Mouse (Mus musculus): ENCODE measurements around the gene Igfbp1.

GRCm38 (mm10) chr11:7238546-7238945 is 41.0 kb downstream of the Igfbp1 start:
- TF ChIP-seq CTCF (IDR thresholded peaks at IDR 0.05; ENCODE audit: control insufficient read depth, insufficient read depth, low read length) (no peak), POLR2A (IDR thresholded peaks at IDR 0.05; ENCODE audit: borderline replicate concordance, control insufficient read depth, low read depth, low read length) (no peak)

Measured in bone marrow, adult 2 months (tissue).